In genomic region chr11:61719826-61720225, GRCm38 (mm10) we compare ENCODE assay signal across 19 mouse cellular contexts. TPM values are rescaled to one million over a fixed set of nuclear protein-coding genes. Genes with fewer than 3 reads are reported as not detected.
DNase-seq lines count a peak whose midpoint lies in the region; ATAC-seq lines count a peak whose summit lies in the region.
"Had no signal": no experiment of that assay in that cellular context is flagged by ENCODE, and none has a peak within 500 bp of the region (broad histone marks: within the 10 kb centered on the region; RNA-seq: fewer than 3 reads in every experiment).

No protein-coding gene starts in this region.

- no peak for ATAC-seq in kidney, embryonic 15.5 days (replicated peaks; ENCODE audit: low FRiP score)
- ATAC-seq: forebrain, embryonic 14.5 days had no signal

- DNase-seq in kidney, adult 18-20 months, result peak; percentile 67
- peak; percentile 82 for DNase-seq in kidney, adult 9 months
- DNase-seq in kidney, postnatal 10 days, result peak; percentile 29
- no peak for DNase-seq in lung, postnatal 10 days
- no peak for DNase-seq in urinary bladder, adult 18-20 months (ENCODE audit: low spot score in 2 of 2)
- DNase-seq: adrenal gland, adult 2 months; adrenal gland, postnatal 36 days; cerebellum, adult 2 months; cerebellum, postnatal 10 days; heart, adult 2 months had no signal

- H3K27ac ChIP-seq in kidney, embryonic 15.5 days, result no peak overlapping the region
- H3K27ac ChIP-seq: embryonic facial prominence, embryonic 10.5 days; forebrain, embryonic 10.5 days; heart, adult 2 months; heart, embryonic 15.5 days; hindbrain, embryonic 10.5 days; hindbrain, embryonic 14.5 days had no signal

- H3K9ac ChIP-seq in kidney, embryonic 15.5 days, result no peak overlapping the region
- H3K9ac ChIP-seq: heart, embryonic 15.5 days; hindbrain, embryonic 14.5 days had no signal

- H3K4me1 ChIP-seq in kidney, embryonic 15.5 days, result peaks cover 8% of the 10 kb centered on the region; the same call in 1 of the 2 replicates
- H3K4me1 ChIP-seq: embryonic facial prominence, embryonic 10.5 days; forebrain, embryonic 10.5 days; heart, embryonic 15.5 days had no signal

- H3K4me3 ChIP-seq in kidney, embryonic 15.5 days (replicated peaks), result no peak overlapping the region
- H3K4me3 ChIP-seq: embryonic facial prominence, embryonic 10.5 days; erythroblast, embryonic 14.5 days; forebrain, embryonic 10.5 days; heart, adult 2 months; heart, embryonic 15.5 days; hindbrain, embryonic 10.5 days had no signal

- 62% methylated on average over 8 of the region's 8 CpGs for WGBS in kidney, embryonic 15.5 days

- H3K36me3 ChIP-seq in kidney, embryonic 15.5 days, result no peaks in the 10 kb centered on the region
- H3K36me3 ChIP-seq: embryonic facial prominence, embryonic 10.5 days; forebrain, embryonic 10.5 days; heart, embryonic 15.5 days; hindbrain, embryonic 10.5 days had no signal

- no peaks in the 10 kb centered on the region for H3K9me3 ChIP-seq in kidney, embryonic 15.5 days (replicated peaks)
- H3K9me3 ChIP-seq: embryonic facial prominence, embryonic 10.5 days; forebrain, embryonic 10.5 days; heart, embryonic 15.5 days; hindbrain, embryonic 10.5 days had no signal

- peaks cover 3% of the 10 kb centered on the region; the same call in 1 of the 2 replicates for H3K27me3 ChIP-seq in kidney, embryonic 15.5 days

- no peak overlapping the region for H3K4me2 ChIP-seq in kidney, embryonic 15.5 days
- H3K4me2 ChIP-seq: heart, embryonic 11.5 days; heart, embryonic 15.5 days; hindbrain, embryonic 14.5 days had no signal

RNA-seq across cellular contexts. Expression of gene Slc5a10, which starts 0.8 kb away (rescaled TPM):
- 0.45 TPM in 2 replicates for polyA plus RNA-seq in kidney, embryonic 15.5 days (2015; fragmentation: Nextera tagmentation; extraction: Ambion mirVana)
- polyA plus RNA-seq: embryonic facial prominence, embryonic 10.5 days; erythroblast, embryonic 14.5 days; forebrain, embryonic 14.5 days; heart, adult 2 months; heart, embryonic 11.5 days; heart, embryonic 15.5 days; hindbrain, embryonic 10.5 days; hindbrain, embryonic 14.5 days had no signal

RNA-seq across cellular contexts. Expression of gene Fam83g, which starts 35.9 kb away (rescaled TPM):
- 2.2 and 2.8 TPM in 2 replicates for polyA plus RNA-seq in kidney, embryonic 15.5 days (2015; fragmentation: Nextera tagmentation; extraction: Ambion mirVana)

RNA-seq across cellular contexts. Expression of gene Prpsap2, which starts 42.1 kb away (rescaled TPM):
- polyA plus RNA-seq in kidney, embryonic 15.5 days (2015; fragmentation: Nextera tagmentation; extraction: Ambion mirVana), result 33.6 and 33.7 TPM in 2 replicates

Comparison
In these comparisons a context has a peak if more than half of its experiments do, and no peak if none do; other contexts are left out.
1. DNase-seq: peak in kidney, adult 18-20 months (single experiment), kidney, adult 9 months (single experiment) and kidney, postnatal 10 days (single experiment); none in lung, postnatal 10 days (single experiment) and urinary bladder, adult 18-20 months (0 of 2).